Mouse (Mus musculus) cerebellum, adult 11-12 months (tissue): ENCODE measurements around the gene Jmjd7.

ENCODE experiments used
- DNase-seq: peaks from one replicate; pipeline ENCODE4 v3.0.0; 2022

The Jmjd7 gene

DNA sequence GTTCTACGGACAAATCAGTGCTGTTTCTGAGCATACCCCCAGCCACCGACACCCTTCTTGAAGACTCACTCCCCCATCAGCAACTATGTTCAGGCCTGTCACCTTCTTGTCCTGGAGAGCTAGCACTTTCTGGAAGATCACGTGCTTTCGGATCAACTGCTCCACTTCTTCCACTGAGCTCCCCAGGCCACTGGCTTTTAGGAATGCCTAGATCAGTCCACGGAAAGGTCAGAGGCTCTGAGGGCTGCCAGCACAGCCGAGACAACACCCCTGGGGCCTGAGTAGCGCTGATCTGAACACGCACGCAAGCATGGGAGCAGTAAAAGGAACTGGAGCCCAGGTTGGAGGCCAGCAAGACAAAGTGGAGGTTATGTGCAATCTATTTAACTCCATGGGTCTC is 33.4 kb downstream of the Jmjd7 start:
- DNase-seq, result no peak

DNA sequence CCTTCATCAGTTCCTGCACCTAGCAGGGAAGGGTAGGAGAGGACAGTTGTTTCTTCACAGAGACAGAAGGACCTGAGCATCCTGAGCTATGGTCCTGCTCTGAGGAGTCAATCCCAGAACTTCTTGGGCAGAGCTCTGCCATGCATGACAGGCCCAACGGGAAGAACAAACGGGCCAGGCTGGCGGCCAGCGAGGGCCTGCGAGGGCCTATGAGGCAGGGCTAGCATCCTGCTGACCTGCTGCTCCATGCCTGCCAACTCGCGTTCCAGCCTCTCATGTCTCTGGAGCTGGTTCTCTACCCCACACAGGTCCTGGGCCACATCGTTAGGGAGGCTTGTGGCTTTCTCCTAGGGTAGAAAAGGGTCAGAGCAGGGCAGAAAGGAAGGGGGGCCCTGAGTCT is 35.0 kb downstream of the Jmjd7 start:
- DNase-seq, result no peak

DNA sequence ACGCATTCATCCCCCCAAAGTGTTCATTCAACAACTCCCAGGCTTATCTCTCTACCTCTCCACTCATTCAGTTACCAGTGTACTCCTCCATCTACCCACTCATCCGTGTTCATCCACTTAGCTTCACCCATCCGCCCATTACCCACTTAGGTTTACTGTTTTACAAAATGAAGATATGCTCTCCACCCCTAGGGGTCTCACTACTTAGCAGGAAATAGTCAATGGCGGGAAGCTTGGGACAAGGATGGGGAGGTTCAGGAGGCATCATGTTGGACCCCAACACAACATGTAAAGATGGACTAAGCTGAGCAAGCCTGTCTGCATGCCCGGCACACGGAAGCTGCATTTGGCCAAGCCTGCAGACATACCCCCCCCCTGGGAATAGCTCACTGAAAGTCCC is 37.4 kb downstream of the Jmjd7 start:
- no peak for DNase-seq

DNA sequence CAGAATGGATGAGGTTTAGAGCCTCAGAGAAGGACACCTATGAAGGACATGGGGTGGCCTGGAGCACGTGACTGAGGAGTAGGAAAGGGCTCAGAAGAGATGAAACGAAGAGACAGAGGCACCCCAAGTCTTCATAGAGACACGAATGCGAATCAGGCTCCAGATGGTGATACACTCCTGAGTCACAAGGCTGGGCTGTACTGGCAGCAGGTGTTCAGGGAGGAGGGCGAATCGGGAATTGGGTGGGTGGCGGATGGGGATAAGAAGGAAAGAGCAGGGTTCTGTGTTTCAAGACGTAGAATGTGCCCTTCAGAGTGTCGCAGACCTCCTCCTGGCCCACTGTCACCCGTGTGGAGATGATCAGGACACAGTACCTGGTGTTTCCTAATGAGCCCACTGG is 38.0 kb downstream of the Jmjd7 start:
- DNase-seq, result no peak

DNA sequence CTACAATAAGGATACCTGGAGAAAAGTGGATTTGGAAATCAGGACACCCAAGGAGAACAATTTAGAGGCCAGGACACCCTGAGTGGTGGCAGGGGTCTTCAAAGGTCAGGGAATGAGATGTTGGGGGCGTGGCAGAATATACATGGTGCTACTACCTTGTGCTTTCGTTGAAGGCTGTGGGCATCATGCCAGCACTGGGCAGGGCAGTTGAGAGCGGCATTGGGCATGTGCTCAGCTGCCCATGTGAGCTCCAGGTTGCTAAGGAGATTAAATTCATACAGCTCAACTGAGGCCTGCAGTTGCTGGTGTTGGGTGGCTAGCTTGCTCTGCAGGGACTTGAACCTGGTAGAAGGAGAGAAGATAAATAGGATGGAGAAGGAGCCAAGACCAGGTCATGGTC is 38.9 kb downstream of the Jmjd7 start:
- DNase-seq, result no peak

DNA sequence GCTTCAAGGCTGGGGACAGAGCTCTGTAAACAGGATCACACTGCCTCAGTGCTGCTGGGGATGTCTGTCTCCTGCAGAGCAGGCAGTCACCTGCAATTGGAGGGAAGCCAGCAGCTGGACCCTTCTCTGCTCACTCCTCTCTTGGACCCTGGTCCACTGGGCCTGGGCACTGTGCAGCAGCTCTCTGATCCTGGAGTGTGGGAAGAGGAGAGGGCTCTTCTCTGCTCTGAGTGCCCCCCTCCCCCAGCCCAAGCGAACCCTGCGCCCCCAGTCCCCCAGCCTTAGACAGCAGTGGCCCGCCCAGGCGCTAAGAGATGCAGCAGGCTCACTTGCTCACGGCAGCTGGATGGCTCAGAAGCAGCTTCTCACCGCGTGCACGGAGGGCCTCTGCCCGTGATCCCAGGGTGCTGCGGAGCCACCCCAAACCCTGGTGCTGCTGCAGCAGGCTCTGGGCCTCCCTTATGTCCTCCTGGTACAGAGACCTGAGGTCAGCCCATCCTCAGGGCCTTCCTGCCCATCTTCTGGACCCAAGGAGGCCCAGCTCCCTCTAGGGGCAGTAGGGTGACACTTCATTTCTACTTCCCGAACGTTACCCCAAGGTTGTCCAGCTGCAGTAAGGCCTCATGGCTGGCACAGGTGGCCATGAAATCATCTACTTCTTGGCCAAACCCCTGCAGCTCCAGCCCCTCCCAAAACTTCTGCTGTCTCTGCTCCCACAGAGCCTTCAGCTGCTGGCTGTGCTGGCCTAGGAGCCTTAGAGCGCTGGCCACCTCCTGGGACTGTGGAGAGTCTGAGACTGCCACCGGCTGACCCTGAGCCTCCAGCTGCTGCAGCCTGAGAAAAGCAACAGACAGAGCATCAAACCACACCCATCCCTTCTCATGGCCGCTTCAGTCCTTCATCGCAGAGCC is 41.5 kb downstream of the Jmjd7 start:
- DNase-seq, result peak; percentile 32

DNA sequence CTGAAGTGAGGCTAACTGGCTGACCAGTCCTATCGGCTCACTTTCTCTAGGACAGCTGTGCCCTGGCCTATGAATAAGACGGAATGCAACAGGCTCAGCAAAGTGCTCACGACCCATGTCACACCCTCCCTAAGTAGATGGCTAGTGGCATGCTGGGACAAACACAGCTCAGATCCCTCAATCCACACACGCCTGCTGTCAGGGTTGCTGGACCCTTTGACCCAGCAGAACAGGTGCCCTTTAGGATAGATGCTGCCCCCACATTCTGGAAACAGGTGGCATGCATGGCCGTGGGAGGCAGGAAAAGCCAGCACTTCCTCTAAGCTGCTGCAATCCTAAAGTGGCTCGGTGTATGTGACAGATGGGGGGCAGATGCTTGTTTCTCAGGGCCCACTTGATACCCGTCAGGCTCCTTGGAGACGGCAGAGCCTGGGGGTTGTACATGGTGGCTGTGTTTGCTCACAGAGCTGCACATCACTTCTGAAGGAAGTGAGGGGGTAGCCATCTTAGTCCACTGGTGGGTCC is 42.2 kb downstream of the Jmjd7 start:
- DNase-seq, result no peak

DNA sequence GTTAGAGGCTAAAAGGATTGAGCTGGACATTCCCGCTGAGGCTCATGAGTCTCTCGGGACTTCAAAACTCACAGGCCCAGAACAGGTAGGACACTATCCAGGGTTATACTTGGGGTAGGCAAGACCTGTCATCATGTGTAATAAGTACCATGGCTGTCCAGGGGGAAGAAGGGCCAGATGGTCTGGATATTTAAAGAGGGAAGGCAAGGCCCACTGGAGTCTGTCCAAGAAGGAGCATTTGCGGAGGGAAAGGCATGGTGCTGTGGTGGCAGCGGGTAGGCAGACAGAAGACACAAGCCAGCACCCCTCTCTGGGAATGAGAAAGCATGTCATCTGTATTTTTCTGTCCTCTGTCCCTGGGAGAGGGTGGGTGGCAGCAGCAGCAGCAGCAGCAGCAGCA is 46.8 kb downstream of the Jmjd7 start:
- no peak for DNase-seq

DNA sequence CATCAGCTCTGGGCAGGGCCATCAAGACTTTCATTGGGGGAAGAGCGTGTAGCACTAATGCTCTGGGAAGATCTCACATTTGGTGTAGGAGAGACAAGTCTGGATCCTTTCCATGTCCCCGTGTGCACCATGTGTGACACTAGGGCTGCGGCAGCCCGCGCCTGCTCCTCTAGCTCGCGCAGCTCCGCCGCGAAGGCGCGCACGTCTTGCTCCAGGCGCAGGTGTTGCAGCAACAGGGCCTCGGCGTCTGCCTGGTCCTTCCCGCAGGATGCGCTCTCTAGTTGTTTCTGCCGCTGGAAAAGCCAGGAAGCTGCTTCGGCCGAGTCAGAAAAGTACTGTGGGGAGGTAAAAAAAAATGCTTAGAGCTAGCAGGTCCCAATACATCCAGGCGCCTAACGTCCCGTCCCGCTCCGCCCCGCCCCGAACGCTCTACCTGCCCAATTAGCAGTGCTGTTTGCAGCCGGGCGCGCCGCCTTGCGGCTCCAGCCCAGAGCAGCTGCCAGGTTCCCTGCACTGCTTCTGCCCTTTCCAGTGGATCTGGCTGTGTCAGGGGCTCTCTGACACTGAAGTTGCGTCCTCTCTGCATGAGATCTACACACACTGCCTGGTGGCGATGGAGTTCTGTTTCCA is 48.9 kb downstream of the Jmjd7 start:
- peak; percentile 58 for DNase-seq
